Mouse (Mus musculus): ENCODE data around the gene Arl6ip4. TPM values are rescaled to one million over a fixed set of nuclear protein-coding genes. Genes with fewer than 3 reads are reported as not detected.

Gene Arl6ip4
- polyA plus RNA-seq, 1 experiment from 2014 or later, result 102 TPM

- H3K4me2 ChIP-seq, result no peak overlapping the region
- H3K9me3 ChIP-seq, result no peaks in the 10 kb centered on the region
- no peak overlapping the region for H3K4me3 ChIP-seq (replicated peaks)
- H3K9ac ChIP-seq, result no peak overlapping the region
- H3K36me3 ChIP-seq, result no peaks in the 10 kb centered on the region
- H3K27ac ChIP-seq, result no peak overlapping the region
- WGBS, result 24% methylated on average over 7 of the region's 7 CpGs
- H3K4me1 ChIP-seq, result peaks cover 10% of the 10 kb centered on the region; the same call in 1 of the 2 replicates
- ATAC-seq (ENCODE audit: insufficient read depth, low FRiP score, low read depth), result peak; percentile 61
- no peaks in the 10 kb centered on the region for H3K27me3 ChIP-seq (replicated peaks)
Observed at GRCm38 (mm10) chr5:124159453-124159852, 43.6 kb downstream of the Arl6ip4 start.

GRCm38 (mm10) chr5:124161831-124162230 lies 45.9 kb downstream of the Arl6ip4 start:
- peaks cover 24% of the 10 kb centered on the region for H3K4me1 ChIP-seq
- H3K9ac ChIP-seq, result no peak overlapping the region
- no peaks in the 10 kb centered on the region for H3K27me3 ChIP-seq (replicated peaks)
- H3K4me3 ChIP-seq (replicated peaks), result no peak overlapping the region
- no peaks in the 10 kb centered on the region for H3K9me3 ChIP-seq
- no peak overlapping the region for H3K4me2 ChIP-seq
- H3K36me3 ChIP-seq, result no peaks in the 10 kb centered on the region
- ATAC-seq (ENCODE audit: insufficient read depth, low FRiP score, low read depth), result no peak
- H3K27ac ChIP-seq, result no peak overlapping the region
- 33% methylated on average over 10 of the region's 10 CpGs for WGBS

- H3K4me2 ChIP-seq, result no peak overlapping the region
- no peaks in the 10 kb centered on the region for H3K9me3 ChIP-seq
- H3K4me3 ChIP-seq (replicated peaks), result no peak overlapping the region
- no peaks in the 10 kb centered on the region for H3K27me3 ChIP-seq (replicated peaks)
- H3K36me3 ChIP-seq, result no peaks in the 10 kb centered on the region
- no peak for ATAC-seq (ENCODE audit: insufficient read depth, low FRiP score, low read depth)
- WGBS, result 53% methylated on average over 5 of the region's 5 CpGs
- no peak overlapping the region for H3K9ac ChIP-seq
- no peak overlapping the region for H3K27ac ChIP-seq
- H3K4me1 ChIP-seq, result peaks cover 27% of the 10 kb centered on the region
Observed at GRCm38 (mm10) chr5:124162577-124162976, 46.7 kb downstream of the Arl6ip4 start.

GRCm38 (mm10) chr5:124163445-124163844 lies 47.6 kb downstream of the Arl6ip4 start:
- WGBS, result 79% methylated on average over 11 of the region's 11 CpGs
- no peak for ATAC-seq (ENCODE audit: insufficient read depth, low FRiP score, low read depth)

DNA sequence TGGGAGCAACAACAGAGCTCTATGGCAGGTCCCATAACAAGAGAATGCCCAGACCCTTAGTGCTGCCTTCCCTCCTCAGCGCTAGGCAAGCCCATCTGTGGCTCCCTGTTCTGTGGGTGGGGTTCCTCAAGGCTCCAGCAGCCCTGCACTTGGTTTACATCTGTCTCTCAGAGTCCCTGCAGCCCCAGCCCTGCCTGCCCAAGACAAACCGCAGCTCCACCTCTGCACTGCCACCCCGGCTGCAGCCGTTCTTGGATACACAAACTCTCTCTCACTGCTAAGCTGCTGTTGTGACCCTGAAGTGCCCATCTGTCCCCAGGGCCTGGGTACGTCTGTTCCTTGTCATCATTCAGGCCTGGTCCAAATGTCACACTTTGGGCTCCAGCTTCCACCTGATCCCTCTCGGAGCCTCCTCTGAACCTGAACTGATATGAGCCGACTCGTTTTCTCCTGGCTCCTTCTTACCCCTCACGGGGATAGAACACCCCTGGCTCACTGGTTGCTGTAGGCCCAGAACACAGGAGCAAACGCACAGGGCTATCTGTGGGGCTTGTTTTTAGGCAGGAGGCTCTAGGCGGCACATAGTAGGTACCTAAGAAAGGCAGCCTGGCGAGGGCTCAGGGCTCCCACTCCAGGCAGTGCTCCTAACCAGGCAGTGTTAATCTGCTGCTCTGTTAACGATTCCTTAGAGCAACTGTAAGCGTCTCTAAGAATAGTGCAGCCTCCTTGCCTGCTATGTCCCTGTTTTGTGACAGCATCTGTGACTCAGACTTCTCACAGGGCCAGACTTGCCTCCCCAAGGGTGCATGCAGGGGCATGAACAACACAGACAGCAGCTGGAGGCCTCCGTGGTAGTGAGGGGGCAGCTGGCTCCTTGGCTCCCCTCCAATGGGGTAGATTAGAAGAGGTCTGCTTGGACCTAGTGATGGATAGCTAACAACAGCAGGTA lies 50.0 kb downstream of the Arl6ip4 start:
- Histone ChIP-seq H3K27me3 (replicated peaks) (no peaks in the 10 kb centered on the region), H3K4me3 (replicated peaks) (no peak overlapping the region), H3K27ac (peak overlapping the region; percentile 80), H3K9me3 (no peaks in the 10 kb centered on the region), H3K9ac (no peak overlapping the region), H3K36me3 (no peaks in the 10 kb centered on the region), H3K4me1 (peaks cover 17% of the 10 kb centered on the region), H3K4me2 (no peak overlapping the region)
- 34% methylated on average over 15 of the region's 15 CpGs for WGBS
- peak; percentile 41; the same call in 1 of the 2 replicates for ATAC-seq (ENCODE audit: insufficient read depth, low FRiP score, low read depth)

More at GRCm38 (mm10) chr5:124163445-124163844, 47.6 kb downstream of the Arl6ip4 start:
- Histone ChIP-seq H3K4me1 (peaks cover 27% of the 10 kb centered on the region), H3K4me2 (no peak overlapping the region), H3K36me3 (no peaks in the 10 kb centered on the region), H3K9ac (no peak overlapping the region), H3K4me3 (replicated peaks) (no peak overlapping the region), H3K27ac (no peak overlapping the region), H3K27me3 (replicated peaks) (no peaks in the 10 kb centered on the region), H3K9me3 (no peaks in the 10 kb centered on the region)

GRCm38 (mm10) chr5:124166741-124167140 lies 50.9 kb downstream of the Arl6ip4 start:
- peak overlapping the region; percentile 80; the same call in 1 of the 2 replicates for H3K27ac ChIP-seq
- H3K9ac ChIP-seq, result no peak overlapping the region
- no peak overlapping the region for H3K4me3 ChIP-seq (replicated peaks)
- no peaks in the 10 kb centered on the region for H3K9me3 ChIP-seq
- H3K4me1 ChIP-seq, result peaks cover 17% of the 10 kb centered on the region
- no peaks in the 10 kb centered on the region for H3K36me3 ChIP-seq
- no peak overlapping the region for H3K4me2 ChIP-seq
- ATAC-seq (ENCODE audit: insufficient read depth, low FRiP score, low read depth), result no peak
- no peaks in the 10 kb centered on the region for H3K27me3 ChIP-seq (replicated peaks)

GRCm38 (mm10) chr5:124167621-124168020 lies 51.7 kb downstream of the Arl6ip4 start:
- H3K4me3 ChIP-seq (replicated peaks), result no peak overlapping the region
- H3K4me2 ChIP-seq, result no peak overlapping the region
- H3K4me1 ChIP-seq, result peaks cover 17% of the 10 kb centered on the region
- ATAC-seq (ENCODE audit: insufficient read depth, low FRiP score, low read depth), result no peak
- no peaks in the 10 kb centered on the region for H3K27me3 ChIP-seq (replicated peaks)
- no peak overlapping the region for H3K9ac ChIP-seq
- no peaks in the 10 kb centered on the region for H3K36me3 ChIP-seq
- no peaks in the 10 kb centered on the region for H3K9me3 ChIP-seq
- no peak overlapping the region for H3K27ac ChIP-seq
- 65% methylated on average over 10 of the region's 10 CpGs for WGBS

Other genes starting within 250 kb of the Arl6ip4 start
- gene Hcar1, start 236.1 kb upstream of the Arl6ip4 start, polyA plus RNA-seq (2015; fragmentation: Nextera tagmentation; extraction: Ambion mirVana), result 3.8 and 4.6 TPM in 2 replicates
- gene Denr, start 208.9 kb upstream of the Arl6ip4 start, polyA plus RNA-seq (2015; fragmentation: Nextera tagmentation; extraction: Ambion mirVana), result 127 and 129 TPM in 2 replicates
- 2.4 and 3.4 TPM in 2 replicates for gene Gm43518, start 188.7 kb upstream of the Arl6ip4 start, polyA plus RNA-seq (2015; fragmentation: Nextera tagmentation; extraction: Ambion mirVana)
- 5.6 and 7.0 TPM in 2 replicates for gene Ccdc62, start 185.4 kb upstream of the Arl6ip4 start, polyA plus RNA-seq (2015; fragmentation: Nextera tagmentation; extraction: Ambion mirVana)
- 24.0 and 27.0 TPM in 2 replicates for gene Hip1r, start 142.5 kb upstream of the Arl6ip4 start, polyA plus RNA-seq (2015; fragmentation: Nextera tagmentation; extraction: Ambion mirVana)
- 36.2 and 37.1 TPM in 2 replicates for gene Vps37b, start 83.8 kb upstream of the Arl6ip4 start, polyA plus RNA-seq (2015; fragmentation: Nextera tagmentation; extraction: Ambion mirVana)
- gene Abcb9, start 20.3 kb upstream of the Arl6ip4 start, polyA plus RNA-seq (2015; fragmentation: Nextera tagmentation; extraction: Ambion mirVana), result 3.4 TPM in 2 replicates
- 24.2 and 25.7 TPM in 2 replicates for gene Ogfod2, start 3.8 kb upstream of the Arl6ip4 start, polyA plus RNA-seq (2015; fragmentation: Nextera tagmentation; extraction: Ambion mirVana)
- 5.1 and 5.2 TPM in 2 replicates for gene Pitpnm2, start 133.7 kb downstream of the Arl6ip4 start, polyA plus RNA-seq (2015; fragmentation: Nextera tagmentation; extraction: Ambion mirVana)
- 10.4 and 10.8 TPM in 2 replicates for gene Mphosph9, start 211.9 kb downstream of the Arl6ip4 start, polyA plus RNA-seq (2015; fragmentation: Nextera tagmentation; extraction: Ambion mirVana)
- 16.2 and 16.4 TPM in 2 replicates for gene 2810006K23Rik, start 212.0 kb downstream of the Arl6ip4 start, polyA plus RNA-seq (2015; fragmentation: Nextera tagmentation; extraction: Ambion mirVana)
- 130 and 165 TPM in 2 replicates for gene Cdk2ap1, start 247.0 kb downstream of the Arl6ip4 start, polyA plus RNA-seq (2015; fragmentation: Nextera tagmentation; extraction: Ambion mirVana)